Mouse (Mus musculus): ENCODE data around the gene Sall2. TPM values are rescaled to one million over a fixed set of nuclear protein-coding genes. Genes with fewer than 3 reads are reported as not detected.
"Not testable (repeated sequence)": the region's sequence is repeated elsewhere in the genome, so short reads cannot be mapped to it uniquely, and the experiment has no call there.

The Sall2 gene
- total and polyA plus RNA-seq, 2 experiments from 2014 or later: 31.3 to 96.4 TPM

DNA sequence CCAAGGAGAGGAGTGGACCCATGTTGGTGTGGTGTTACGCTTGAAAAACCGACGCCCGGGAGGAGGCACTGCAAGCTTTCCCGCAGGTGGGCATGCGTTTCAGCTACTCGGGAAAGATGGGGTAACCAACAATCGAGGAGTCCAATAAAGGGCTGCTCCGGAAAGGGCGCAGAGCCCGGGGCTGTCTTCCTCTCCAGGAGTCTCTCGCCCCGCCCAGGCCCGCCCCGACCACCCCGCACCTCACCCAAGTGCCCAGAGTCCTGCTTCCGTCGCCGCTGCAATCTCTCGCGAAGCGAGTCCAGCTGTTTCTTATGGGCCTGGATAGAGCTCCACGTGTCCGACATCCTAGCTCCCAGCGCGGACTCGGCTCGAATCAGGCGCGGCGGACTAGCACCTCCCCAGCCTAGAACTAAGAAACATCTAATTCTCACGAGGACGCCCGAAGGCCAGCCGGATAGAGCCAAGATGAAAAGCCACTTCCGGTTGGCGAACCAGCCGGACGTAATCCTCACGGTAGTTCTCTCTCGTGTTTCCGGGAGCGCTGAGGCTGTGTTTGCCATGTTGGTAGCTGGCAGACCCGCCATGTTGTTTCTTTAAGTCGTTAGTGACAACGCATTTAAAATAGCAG, 23.8 kb downstream of the Sall2 start, which contains the start of gene Mettl3:
Gene Mettl3, minus strand, starts transcription at position 485 of the 628 bp plus-strand sequence.
- Histone ChIP-seq H3K4me2 (ENCODE audit: low read depth, low read length) (peak within 1 kb of the TSS; percentile 73), H3K4me1 (ENCODE audit: insufficient read depth, low read length) (no peaks in the 10 kb centered on the region), H3K27me3 (ENCODE audit: insufficient read depth, low read length) (no peaks in the 10 kb centered on the region), H3K27ac (peak within 1 kb of the TSS; percentile 87), H3K36me3 (ENCODE audit: insufficient read depth, low read length) (peaks cover 6% of the 10 kb centered on the region; the same call in 1 of the 2 replicates), H3K4me3 (ENCODE audit: low read length) (peak within 1 kb of the TSS; percentile 70), H3K9ac (replicated peaks; ENCODE audit: low read length) (peak within 1 kb of the TSS; percentile 75), H3K9me3 (ENCODE audit: low read length) (no peaks in the 10 kb centered on the region)
- ATAC-seq: peak; percentile 96
- under 1% methylated on average over 44 of the region's 46 CpGs for WGBS
- TF ChIP-seq CTCF (IDR thresholded peaks at IDR 0.05; ENCODE audit: low read depth): peak; percentile 55
- DNase-seq (ENCODE audit: low spot score): peak; percentile 98

DNA sequence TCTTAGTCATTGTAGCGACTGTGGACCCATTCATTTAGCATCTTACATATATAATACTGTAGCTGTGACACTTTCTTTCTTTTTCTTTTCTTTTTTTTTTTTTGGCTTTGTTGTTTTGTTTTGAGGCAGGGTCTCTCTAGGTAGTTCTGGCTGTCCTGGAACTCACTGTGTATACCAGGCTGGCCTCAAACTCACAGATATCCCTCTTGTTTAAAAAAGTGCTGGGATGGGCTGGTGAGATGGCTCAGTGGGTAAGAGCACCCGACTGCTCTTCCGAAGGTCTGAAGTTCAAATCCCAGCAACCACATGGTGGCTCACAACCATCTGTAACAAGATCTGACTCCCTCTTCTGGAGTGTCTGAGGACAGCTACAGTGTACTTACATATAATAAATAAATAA, 25.0 kb downstream of the Sall2 start:
- WGBS: 88% methylated on average over 3 of the region's 3 CpGs
- H3K27ac ChIP-seq; H3K27me3 ChIP-seq (ENCODE audit: insufficient read depth, low read length); DNase-seq (ENCODE audit: low spot score); H3K4me1 ChIP-seq (ENCODE audit: insufficient read depth, low read length); ATAC-seq; H3K9me3 ChIP-seq (ENCODE audit: low read length); H3K4me3 ChIP-seq (ENCODE audit: low read length); H3K9ac ChIP-seq (replicated peaks; ENCODE audit: low read length): not testable (repeated sequence)
- peak overlapping the region; percentile 73; the same call in 1 of the 2 replicates for H3K4me2 ChIP-seq (ENCODE audit: low read depth, low read length)
- peaks cover 16% of the 10 kb centered on the region for H3K36me3 ChIP-seq (ENCODE audit: insufficient read depth, low read length)

DNA sequence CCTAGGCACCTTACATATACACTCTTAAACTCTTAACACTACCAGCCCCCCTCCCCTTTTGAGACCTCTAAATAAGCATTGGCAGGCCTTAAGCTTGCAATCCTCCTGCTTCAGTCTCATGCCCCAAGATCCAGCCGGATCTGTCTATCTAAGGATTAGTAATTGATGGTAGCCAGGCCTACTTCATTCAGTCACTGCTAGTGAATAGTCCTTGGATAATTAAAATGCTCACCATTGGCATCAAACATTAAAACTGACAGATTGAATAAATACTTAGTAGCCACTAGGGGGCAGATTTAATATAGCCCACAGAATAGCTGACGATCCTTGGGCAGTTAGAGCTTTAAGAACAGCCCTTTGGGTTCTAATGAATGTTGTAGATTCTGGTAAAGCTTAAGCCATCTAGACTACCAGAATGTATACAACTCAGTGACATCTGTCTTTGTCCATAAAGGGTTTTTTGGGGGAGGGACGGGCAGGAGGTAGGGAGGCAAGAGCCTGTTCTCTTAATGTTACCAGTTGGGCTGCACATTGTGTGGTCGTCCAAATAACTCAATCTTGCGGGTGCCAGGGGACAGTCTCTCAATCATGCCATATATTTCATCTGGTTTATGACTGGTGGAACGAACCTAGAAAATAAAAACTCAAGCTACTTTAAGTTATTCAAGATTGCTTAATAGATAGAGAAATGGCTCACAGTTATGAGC, 32.9 kb downstream of the Sall2 start:
- WGBS: 61% methylated on average over 6 of the region's 6 CpGs
- H3K4me1 ChIP-seq (ENCODE audit: insufficient read depth, low read length): no peaks in the 10 kb centered on the region
- no peaks in the 10 kb centered on the region for H3K27me3 ChIP-seq (ENCODE audit: insufficient read depth, low read length)
- no peak overlapping the region for H3K4me2 ChIP-seq (ENCODE audit: low read depth, low read length)
- H3K4me3 ChIP-seq (ENCODE audit: low read length): no peak overlapping the region
- H3K36me3 ChIP-seq (ENCODE audit: insufficient read depth, low read length): peaks cover 48% of the 10 kb centered on the region
- no peaks in the 10 kb centered on the region for H3K9me3 ChIP-seq (ENCODE audit: low read length)
- TF ChIP-seq CTCF (IDR thresholded peaks at IDR 0.05; ENCODE audit: low read depth): peak; percentile 72
- ATAC-seq (peak; percentile 61), DNase-seq (ENCODE audit: low spot score) (peak; percentile 81)
- H3K9ac ChIP-seq (replicated peaks; ENCODE audit: low read length): no peak overlapping the region
- H3K27ac ChIP-seq: no peak overlapping the region

DNA sequence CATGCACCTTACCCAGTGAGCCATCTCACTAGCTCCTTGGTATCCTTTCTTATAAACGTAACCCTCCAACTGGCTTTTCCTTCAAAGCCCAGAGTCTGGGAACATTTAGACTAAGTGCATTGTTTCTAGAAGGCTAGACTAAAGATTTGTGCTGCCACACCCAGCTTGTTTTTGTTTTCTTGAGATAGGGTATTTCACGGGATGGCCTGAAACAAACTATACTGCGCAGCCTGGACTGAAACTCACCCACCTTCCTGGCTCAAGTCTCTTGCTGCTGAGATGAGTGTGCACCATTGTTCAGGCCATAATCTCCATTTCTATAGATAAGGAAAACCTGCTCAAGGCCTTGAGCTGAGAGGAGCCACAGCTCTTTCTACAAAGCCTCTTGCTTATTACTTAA, 44.4 kb downstream of the Sall2 start:
- H3K27ac ChIP-seq: no peak overlapping the region
- no peak overlapping the region for H3K4me2 ChIP-seq (ENCODE audit: low read depth, low read length)
- WGBS: 92% methylated on average over 3 of the region's 3 CpGs
- no peaks in the 10 kb centered on the region for H3K9me3 ChIP-seq (ENCODE audit: low read length)
- no peak for ATAC-seq
- no peak overlapping the region for H3K9ac ChIP-seq (replicated peaks; ENCODE audit: low read length)
- H3K36me3 ChIP-seq (ENCODE audit: insufficient read depth, low read length): peaks cover 26% of the 10 kb centered on the region
- peaks cover 4% of the 10 kb centered on the region; the same call in 1 of the 2 replicates for H3K4me1 ChIP-seq (ENCODE audit: insufficient read depth, low read length)
- H3K27me3 ChIP-seq (ENCODE audit: insufficient read depth, low read length): no peaks in the 10 kb centered on the region
- TF ChIP-seq CTCF (IDR thresholded peaks at IDR 0.05; ENCODE audit: low read depth): no peak
- DNase-seq (ENCODE audit: low spot score): no peak
- H3K4me3 ChIP-seq (ENCODE audit: low read length): no peak overlapping the region

DNA sequence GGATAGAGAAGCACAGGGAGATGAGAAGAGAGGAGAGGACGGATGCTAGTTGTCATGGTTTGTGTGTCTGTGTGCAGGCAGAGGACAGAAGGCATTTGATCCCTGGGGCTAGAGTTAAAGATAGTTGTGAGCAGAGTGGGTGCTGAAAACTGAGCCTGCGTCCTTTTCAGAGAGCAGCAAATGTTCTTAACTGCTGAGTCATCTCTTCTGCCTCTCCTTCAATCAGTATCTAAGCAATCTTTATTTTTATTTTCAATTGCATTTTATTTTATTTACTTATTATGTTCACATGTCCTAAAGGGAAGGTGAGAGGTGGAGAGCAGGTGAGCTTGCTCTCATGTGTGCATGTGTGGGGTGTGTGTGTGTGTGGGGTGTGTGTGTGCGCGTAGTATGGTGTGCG, 44.9 kb downstream of the Sall2 start:
- no peak overlapping the region for H3K4me3 ChIP-seq (ENCODE audit: low read length)
- H3K9me3 ChIP-seq (ENCODE audit: low read length): no peaks in the 10 kb centered on the region
- DNase-seq (ENCODE audit: low spot score) (no peak), ATAC-seq (no peak)
- TF ChIP-seq CTCF (IDR thresholded peaks at IDR 0.05; ENCODE audit: low read depth): no peak
- H3K27me3 ChIP-seq (ENCODE audit: insufficient read depth, low read length): no peaks in the 10 kb centered on the region
- peaks cover 24% of the 10 kb centered on the region for H3K36me3 ChIP-seq (ENCODE audit: insufficient read depth, low read length)
- H3K9ac ChIP-seq (replicated peaks; ENCODE audit: low read length): no peak overlapping the region
- peaks cover 4% of the 10 kb centered on the region; the same call in 1 of the 2 replicates for H3K4me1 ChIP-seq (ENCODE audit: insufficient read depth, low read length)
- no peak overlapping the region for H3K4me2 ChIP-seq (ENCODE audit: low read depth, low read length)
- no peak overlapping the region for H3K27ac ChIP-seq
- WGBS: 94% methylated on average over 5 of the region's 5 CpGs

DNA sequence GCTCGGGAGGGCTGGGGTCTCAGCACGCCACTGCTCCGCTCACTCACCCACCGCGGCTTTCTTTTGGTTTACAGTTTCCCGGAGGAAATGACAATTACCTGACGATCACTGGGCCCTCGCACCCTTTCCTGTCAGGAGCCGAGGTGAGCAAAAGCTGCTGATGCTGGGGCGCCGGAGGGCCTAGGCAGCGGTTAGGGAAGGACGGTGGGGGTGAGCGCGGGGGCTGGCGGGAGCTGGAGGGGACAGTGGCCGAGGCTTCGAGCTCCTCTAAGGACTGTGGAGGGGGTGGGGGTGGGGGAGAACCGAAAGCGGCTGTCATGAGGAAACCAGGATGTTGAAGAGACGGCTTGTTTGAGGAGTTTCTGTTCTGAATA, 48.8 kb downstream of the Sall2 start:
- TF ChIP-seq CTCF (IDR thresholded peaks at IDR 0.05; ENCODE audit: low read depth): no peak
- DNase-seq (ENCODE audit: low spot score) (no peak), ATAC-seq (peak; percentile 46)
- Histone ChIP-seq H3K4me3 (ENCODE audit: low read length) (peak overlapping the region; percentile 90), H3K4me2 (ENCODE audit: low read depth, low read length) (peak overlapping the region; percentile 68), H3K9me3 (ENCODE audit: low read length) (no peaks in the 10 kb centered on the region), H3K27ac (peak overlapping the region; percentile 93), H3K4me1 (ENCODE audit: insufficient read depth, low read length) (peaks cover 4% of the 10 kb centered on the region; the same call in 1 of the 2 replicates), H3K9ac (replicated peaks; ENCODE audit: low read length) (peak overlapping the region; percentile 83), H3K27me3 (ENCODE audit: insufficient read depth, low read length) (no peaks in the 10 kb centered on the region), H3K36me3 (ENCODE audit: insufficient read depth, low read length) (0 out of 2 replicates have a peak, but pooled peaks cover 4% of the 10 kb centered on the region)
- WGBS: 1% methylated on average over 21 of the region's 21 CpGs
